Mouse (Mus musculus) kidney, embryonic 14.5 days (tissue): Measurements from ENCODE around the gene Plcb3. TPM values are rescaled to one million over a fixed set of nuclear protein-coding genes. Genes with fewer than 3 reads are reported as not detected.

ENCODE experiments used
- ATAC-seq: fragments of 200-750 bp; cut with Nextera tagmentation; 2 replicates; pipeline ENCODE4 v1.8.0; 2017; ENCODE audit warnings: moderate number of reproducible peaks, mild to moderate bottlenecking, moderate TSS enrichment, moderate library complexity; ENCODE audit not compliant: low FRiP score, low TSS enrichment
- H3K27ac ChIP-seq: fragments of 300-500 bp; sonication (generic); 2 replicates; pipeline ENCODE4 v1.5.1; 2014; ENCODE audit warnings: low read depth, mild to moderate bottlenecking, low read length, moderate library complexity, mixed read lengths
- H3K27me3 ChIP-seq: fragments of 300-500 bp; sonication (generic); 2 replicates; pipeline ENCODE4 v1.6.1; 2014; ENCODE audit warnings: mild to moderate bottlenecking, low read length; ENCODE audit not compliant: control insufficient read depth, insufficient read depth
- H3K36me3 ChIP-seq: fragments of 300-500 bp; sonication (generic); 2 replicates; pipeline ENCODE4 v1.6.1; 2014; ENCODE audit warnings: low read length, mixed read lengths; ENCODE audit not compliant: control insufficient read depth, insufficient read depth
- H3K4me1 ChIP-seq: fragments of 300-500 bp; sonication (generic); 2 replicates; pipeline ENCODE4 v1.6.1; 2014; ENCODE audit warnings: low read length, mixed read lengths; ENCODE audit not compliant: control insufficient read depth, insufficient read depth
- H3K4me2 ChIP-seq: fragments of 300-500 bp; sonication (generic); replicated peaks from 2 replicates; pipeline ENCODE4 v1.6.1; 2014; ENCODE audit warnings: low read depth, mild to moderate bottlenecking, low read length
- H3K4me3 ChIP-seq: fragments of 300-500 bp; sonication (generic); 2 replicates; pipeline ENCODE4 v1.5.1; 2014; ENCODE audit warnings: mild to moderate bottlenecking, low read length
- H3K9ac ChIP-seq: fragments of 300-500 bp; sonication (generic); 2 replicates; pipeline ENCODE4 v1.6.1; 2014; ENCODE audit warnings: low read depth, mild to moderate bottlenecking, low read length, moderate library complexity
- H3K9me3 ChIP-seq: fragments of 300-500 bp; sonication (generic); 2 replicates; pipeline ENCODE4 v1.6.1; 2016; ENCODE audit warnings: low read length; ENCODE audit not compliant: control insufficient read depth
- WGBS: fragments of 180-500 bp; shearing (Covaris S2); extraction: QIAGEN DNeasy Blood & Tissue Kit; methylation state at CpG from one replicate; pipeline ENCODE4 v1.1.7; 2014; 5-methylcytosine and 5-hydroxymethylcytosine counted together
- polyA plus RNA-seq: library from polyadenylated mRNA; unstranded; fragments of >200 nt; fragmentation: Nextera tagmentation; extraction: Ambion mirVana; gene quantifications from 2 replicates; pipeline ENCODE4 v1.2.1, GENCODE M21; 2014

The Plcb3 gene
- polyA plus RNA-seq, 1 experiment from 2014 or later, result 38.9 TPM

GRCm38 (mm10) chr19:6921647-6922567 is 54.4 kb downstream of the Plcb3 start, which contains the start of gene Esrra:
Gene Esrra, minus strand, starts transcription at chr19:6921813.
- WGBS, result under 1% methylated on average over 63 of the region's 66 CpGs
- Histone ChIP-seq H3K9ac (peak within 1 kb of the TSS; percentile 85), H3K27me3 (peaks cover 35% of the 10 kb centered on the region), H3K27ac (peak within 1 kb of the TSS; percentile 71), H3K9me3 (peaks cover 4% of the 10 kb centered on the region; the same call in 1 of the 2 replicates), H3K4me3 (peak within 1 kb of the TSS; percentile 73), H3K36me3 (no peaks in the 10 kb centered on the region; the same call in 1 of the 2 replicates), H3K4me2 (peak within 1 kb of the TSS; percentile 91), H3K4me1 (peaks cover 18% of the 10 kb centered on the region)
- peak; percentile 93 for ATAC-seq

GRCm38 (mm10) chr19:6920741-6921636 is 55.3 kb downstream of the Plcb3 start:
- Histone ChIP-seq H3K27ac (peak overlapping the region; percentile 71), H3K4me2 (peak overlapping the region; percentile 91), H3K36me3 (no peaks in the 10 kb centered on the region; the same call in 1 of the 2 replicates), H3K9ac (peak overlapping the region; percentile 85), H3K4me3 (peak overlapping the region; percentile 73), H3K9me3 (peaks cover under 1% of the 10 kb centered on the region; the same call in 1 of the 2 replicates), H3K4me1 (peaks cover 18% of the 10 kb centered on the region), H3K27me3 (peaks cover 26% of the 10 kb centered on the region)
- WGBS, result 1% methylated on average over 44 of the region's 48 CpGs
- ATAC-seq, result peak; percentile 20

- peaks cover 17% of the 10 kb centered on the region for H3K27me3 ChIP-seq
- H3K9ac ChIP-seq, result peak overlapping the region; percentile 85
- H3K9me3 ChIP-seq, result no peaks in the 10 kb centered on the region
- H3K4me1 ChIP-seq, result peaks cover 18% of the 10 kb centered on the region
- 31% methylated on average over 8 of the region's 8 CpGs for WGBS
- peak; percentile 7; the same call in 1 of the 2 replicates for ATAC-seq
- H3K4me3 ChIP-seq, result peak overlapping the region; percentile 73
- peak overlapping the region; percentile 91 for H3K4me2 ChIP-seq
- no peaks in the 10 kb centered on the region; the same call in 1 of the 2 replicates for H3K36me3 ChIP-seq
- H3K27ac ChIP-seq, result peak overlapping the region; percentile 71; the same call in 1 of the 2 replicates
Observed at GRCm38 (mm10) chr19:6919876-6920740, 56.2 kb downstream of the Plcb3 start.

- Histone ChIP-seq H3K27me3 (peaks cover 11% of the 10 kb centered on the region), H3K36me3 (no peaks in the 10 kb centered on the region; the same call in 1 of the 2 replicates), H3K27ac (no peak overlapping the region), H3K4me2 (no peak overlapping the region), H3K4me3 (no peak overlapping the region), H3K9me3 (no peaks in the 10 kb centered on the region), H3K4me1 (peaks cover 15% of the 10 kb centered on the region), H3K9ac (no peak overlapping the region)
- ATAC-seq, result no peak
Observed at GRCm38 (mm10) chr19:6919431-6919830, 56.8 kb downstream of the Plcb3 start.

- Histone ChIP-seq H3K27ac (no peak overlapping the region), H3K9me3 (no peaks in the 10 kb centered on the region), H3K9ac (no peak overlapping the region), H3K4me3 (no peak overlapping the region), H3K27me3 (peaks cover 5% of the 10 kb centered on the region), H3K4me1 (peaks cover 15% of the 10 kb centered on the region), H3K36me3 (peaks cover 6% of the 10 kb centered on the region), H3K4me2 (no peak overlapping the region)
- ATAC-seq, result no peak
- 90% methylated on average over 4 of the region's 4 CpGs for WGBS
Observed at GRCm38 (mm10) chr19:6918321-6918720, 57.9 kb downstream of the Plcb3 start.

GRCm38 (mm10) chr19:6916496-6916895 is 59.8 kb downstream of the Plcb3 start:
- Histone ChIP-seq H3K4me2 (no peak overlapping the region), H3K9me3 (no peaks in the 10 kb centered on the region), H3K9ac (no peak overlapping the region), H3K4me3 (no peak overlapping the region), H3K4me1 (peaks cover 15% of the 10 kb centered on the region), H3K27me3 (no peaks in the 10 kb centered on the region), H3K27ac (no peak overlapping the region), H3K36me3 (peaks cover 25% of the 10 kb centered on the region)
- 70% methylated on average over 4 of the region's 4 CpGs for WGBS
- no peak for ATAC-seq

- no peak overlapping the region for H3K4me3 ChIP-seq
- H3K27me3 ChIP-seq, result no peaks in the 10 kb centered on the region
- 82% methylated on average over 4 of the region's 4 CpGs for WGBS
- no peak overlapping the region for H3K9ac ChIP-seq
- H3K4me2 ChIP-seq, result no peak overlapping the region
- H3K27ac ChIP-seq, result no peak overlapping the region
- ATAC-seq, result no peak
- H3K4me1 ChIP-seq, result peaks cover 13% of the 10 kb centered on the region
- peaks cover 30% of the 10 kb centered on the region for H3K36me3 ChIP-seq
- no peaks in the 10 kb centered on the region for H3K9me3 ChIP-seq
Observed at GRCm38 (mm10) chr19:6915276-6915675, 61.0 kb downstream of the Plcb3 start.

GRCm38 (mm10) chr19:6914540-6914939 is 61.7 kb downstream of the Plcb3 start:
- Histone ChIP-seq H3K9me3 (no peaks in the 10 kb centered on the region), H3K36me3 (peaks cover 30% of the 10 kb centered on the region), H3K27me3 (no peaks in the 10 kb centered on the region), H3K4me3 (no peak overlapping the region), H3K27ac (no peak overlapping the region), H3K4me1 (peaks cover 7% of the 10 kb centered on the region; the same call in 1 of the 2 replicates), H3K4me2 (no peak overlapping the region), H3K9ac (no peak overlapping the region)
- 93% methylated on average over 9 of the region's 9 CpGs for WGBS
- no peak for ATAC-seq
